Mouse (Mus musculus) ES-Bruce4 (cell line): ENCODE measurements around the gene Phactr1.

ENCODE experiments used
- CTCF ChIP-seq: IDR thresholded peaks from one replicate; pipeline ENCODE4 v1.8.1; 2011; ENCODE audit warnings: low read depth, low read length
- POLR2A ChIP-seq: IDR thresholded peaks from one replicate; pipeline ENCODE4 v1.8.1; 2011; ENCODE audit warnings: low read length; ENCODE audit not compliant: insufficient read depth

GRCm38 (mm10) chr13:43104496-43104895, 424.1 kb downstream of the Phactr1 start:
- TF ChIP-seq POLR2A: no peak
- peak; percentile 8 for TF ChIP-seq CTCF
